Mouse (Mus musculus): ENCODE measurements around the gene Ush1c. TPM values are rescaled to one million over a fixed set of nuclear protein-coding genes. Genes with fewer than 3 reads are reported as not detected.

Ush1c gene
- total and polyA plus RNA-seq, 2 experiments from 2014 or later = 0.44 to 1.7 TPM

GRCm38 (mm10) chr7:46204046-46204471, 34.2 kb downstream of the Ush1c start:
- Histone ChIP-seq H3K4me1 (ENCODE audit: insufficient read depth, low read length) (no peaks in the 10 kb centered on the region), H3K27me3 (ENCODE audit: insufficient read depth, low read length) (no peaks in the 10 kb centered on the region), H3K9me3 (ENCODE audit: low read length) (no peaks in the 10 kb centered on the region), H3K9ac (replicated peaks; ENCODE audit: low read length, poor library complexity, severe bottlenecking) (no peak overlapping the region), H3K27ac (ENCODE audit: low read depth, low read length) (no peak overlapping the region), H3K36me3 (ENCODE audit: insufficient read depth, low read length) (no peaks in the 10 kb centered on the region), H3K4me3 (ENCODE audit: low read depth, low read length) (no peak overlapping the region), H3K4me2 (ENCODE audit: low read depth, low read length, poor library complexity, severe bottlenecking) (no peak overlapping the region)
- WGBS = 40% methylated on average over 11 of the region's 11 CpGs
- peak; percentile 77 for TF ChIP-seq CTCF (IDR thresholded peaks at IDR 0.05)
- peak; percentile 62 for DNase-seq (ENCODE audit: low spot score)
- peak; percentile 48; the same call in 1 of the 2 replicates for ATAC-seq (ENCODE audit: low FRiP score)

DNA sequence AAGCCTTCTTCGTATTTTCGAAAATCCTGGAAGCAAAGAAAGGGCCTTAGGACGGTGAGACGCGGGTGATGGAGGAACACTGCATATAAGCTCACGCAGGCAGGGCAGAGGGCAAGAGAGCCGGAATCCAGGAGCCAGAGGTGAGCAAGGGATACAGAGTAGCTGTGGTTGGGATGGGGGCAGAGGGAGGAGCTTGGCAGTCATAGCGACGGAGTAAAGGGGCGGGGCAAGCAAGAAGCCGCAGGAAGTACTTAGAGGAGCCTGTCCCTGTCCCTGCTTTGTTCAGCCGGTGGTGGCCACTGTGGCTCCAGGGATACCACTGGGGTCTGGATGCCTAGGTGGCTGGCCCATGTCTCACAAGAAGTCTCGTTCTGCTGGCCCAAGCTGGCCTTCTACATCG, 36.7 kb downstream of the Ush1c start:
- no peak for TF ChIP-seq CTCF (IDR thresholded peaks at IDR 0.05)
- H3K9ac ChIP-seq (replicated peaks; ENCODE audit: low read length, poor library complexity, severe bottlenecking) = no peak overlapping the region
- no peak overlapping the region for H3K27ac ChIP-seq (ENCODE audit: low read depth, low read length)
- no peaks in the 10 kb centered on the region for H3K9me3 ChIP-seq (ENCODE audit: low read length)
- no peaks in the 10 kb centered on the region for H3K4me1 ChIP-seq (ENCODE audit: insufficient read depth, low read length)
- H3K4me2 ChIP-seq (ENCODE audit: low read depth, low read length, poor library complexity, severe bottlenecking) = no peak overlapping the region
- WGBS = 15% methylated on average over 14 of the region's 14 CpGs
- ATAC-seq (ENCODE audit: low FRiP score) (peak; percentile 14; the same call in 1 of the 2 replicates), DNase-seq (ENCODE audit: low spot score) (no peak)
- no peaks in the 10 kb centered on the region for H3K36me3 ChIP-seq (ENCODE audit: insufficient read depth, low read length)
- no peaks in the 10 kb centered on the region for H3K27me3 ChIP-seq (ENCODE audit: insufficient read depth, low read length)
- no peak overlapping the region for H3K4me3 ChIP-seq (ENCODE audit: low read depth, low read length)

GRCm38 (mm10) chr7:46200021-46200420, 38.3 kb downstream of the Ush1c start:
- H3K4me1 ChIP-seq (ENCODE audit: insufficient read depth, low read length) = no peaks in the 10 kb centered on the region
- H3K9me3 ChIP-seq (ENCODE audit: low read length) = no peaks in the 10 kb centered on the region
- DNase-seq (ENCODE audit: low spot score) = no peak
- no peak for ATAC-seq (ENCODE audit: low FRiP score)
- H3K9ac ChIP-seq (replicated peaks; ENCODE audit: low read length, poor library complexity, severe bottlenecking) = no peak overlapping the region
- H3K27ac ChIP-seq (ENCODE audit: low read depth, low read length) = no peak overlapping the region
- H3K4me3 ChIP-seq (ENCODE audit: low read depth, low read length) = no peak overlapping the region
- H3K4me2 ChIP-seq (ENCODE audit: low read depth, low read length, poor library complexity, severe bottlenecking) = no peak overlapping the region
- TF ChIP-seq CTCF (IDR thresholded peaks at IDR 0.05) = no peak
- WGBS = 69% methylated on average over 6 of the region's 6 CpGs
- H3K36me3 ChIP-seq (ENCODE audit: insufficient read depth, low read length) = no peaks in the 10 kb centered on the region
- no peaks in the 10 kb centered on the region for H3K27me3 ChIP-seq (ENCODE audit: insufficient read depth, low read length)

GRCm38 (mm10) chr7:46195356-46195755, 42.9 kb downstream of the Ush1c start:
- Histone ChIP-seq H3K27me3 (ENCODE audit: insufficient read depth, low read length) (no peaks in the 10 kb centered on the region), H3K36me3 (ENCODE audit: insufficient read depth, low read length) (no peaks in the 10 kb centered on the region), H3K4me1 (ENCODE audit: insufficient read depth, low read length) (no peaks in the 10 kb centered on the region), H3K27ac (ENCODE audit: low read depth, low read length) (no peak overlapping the region), H3K4me2 (ENCODE audit: low read depth, low read length, poor library complexity, severe bottlenecking) (no peak overlapping the region), H3K9me3 (ENCODE audit: low read length) (no peaks in the 10 kb centered on the region), H3K4me3 (ENCODE audit: low read depth, low read length) (no peak overlapping the region), H3K9ac (replicated peaks; ENCODE audit: low read length, poor library complexity, severe bottlenecking) (no peak overlapping the region)
- WGBS = 88% methylated on average over 5 of the region's 5 CpGs
- no peak for TF ChIP-seq CTCF (IDR thresholded peaks at IDR 0.05)
- no peak for ATAC-seq (ENCODE audit: low FRiP score)
- no peak for DNase-seq (ENCODE audit: low spot score)

DNA sequence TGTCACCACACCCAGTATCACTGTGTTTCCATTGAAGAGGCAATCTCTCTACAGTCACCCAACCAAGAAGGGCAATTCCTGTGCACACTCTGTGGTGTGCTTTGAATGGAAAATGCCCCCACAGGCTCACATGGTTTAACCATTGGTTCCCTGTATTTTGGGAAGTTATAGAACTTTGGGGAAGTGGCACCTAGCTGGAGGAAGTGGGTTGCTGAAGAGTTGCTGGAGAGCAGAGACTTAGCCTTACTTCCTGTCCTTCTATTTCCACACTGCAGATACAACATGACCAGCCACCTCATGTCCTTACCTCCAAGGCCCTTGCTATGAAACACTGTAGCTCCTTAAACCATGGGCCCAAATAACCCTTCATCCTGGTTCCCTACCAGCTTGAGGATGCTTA, 54.1 kb downstream of the Ush1c start:
- Histone ChIP-seq H3K27ac (ENCODE audit: low read depth, low read length) (no peak overlapping the region), H3K36me3 (ENCODE audit: insufficient read depth, low read length) (no peaks in the 10 kb centered on the region), H3K9ac (replicated peaks; ENCODE audit: low read length, poor library complexity, severe bottlenecking) (no peak overlapping the region), H3K4me1 (ENCODE audit: insufficient read depth, low read length) (no peaks in the 10 kb centered on the region), H3K27me3 (ENCODE audit: insufficient read depth, low read length) (peaks cover 10% of the 10 kb centered on the region; the same call in 1 of the 2 replicates), H3K4me2 (ENCODE audit: low read depth, low read length, poor library complexity, severe bottlenecking) (no peak overlapping the region), H3K9me3 (ENCODE audit: low read length) (no peaks in the 10 kb centered on the region), H3K4me3 (ENCODE audit: low read depth, low read length) (no peak overlapping the region)
- no peak for TF ChIP-seq CTCF (IDR thresholded peaks at IDR 0.05)
- ATAC-seq (ENCODE audit: low FRiP score) (no peak), DNase-seq (ENCODE audit: low spot score) (no peak)

GRCm38 (mm10) chr7:46181590-46181989, 56.7 kb downstream of the Ush1c start:
- H3K9ac ChIP-seq (replicated peaks; ENCODE audit: low read length, poor library complexity, severe bottlenecking) = no peak overlapping the region
- no peak overlapping the region for H3K4me2 ChIP-seq (ENCODE audit: low read depth, low read length, poor library complexity, severe bottlenecking)
- no peak overlapping the region for H3K4me3 ChIP-seq (ENCODE audit: low read depth, low read length)
- H3K27ac ChIP-seq (ENCODE audit: low read depth, low read length) = no peak overlapping the region
- H3K9me3 ChIP-seq (ENCODE audit: low read length) = no peaks in the 10 kb centered on the region
- DNase-seq (ENCODE audit: low spot score) = peak; percentile 80
- no peaks in the 10 kb centered on the region for H3K36me3 ChIP-seq (ENCODE audit: insufficient read depth, low read length)
- TF ChIP-seq CTCF (IDR thresholded peaks at IDR 0.05) = peak; percentile 96
- peak; percentile 67 for ATAC-seq (ENCODE audit: low FRiP score)
- WGBS = 0% methylated on average over 3 of the region's 3 CpGs
- H3K4me1 ChIP-seq (ENCODE audit: insufficient read depth, low read length) = no peaks in the 10 kb centered on the region
- peaks cover 15% of the 10 kb centered on the region; the same call in 1 of the 2 replicates for H3K27me3 ChIP-seq (ENCODE audit: insufficient read depth, low read length)
